Mouse (Mus musculus) liver, adult 2 months (tissue): Measurements from ENCODE around the gene Pald1.

Experiments
- CTCF ChIP-seq: fragments of 200-500 bp; IDR thresholded peaks from 2 replicates; pipeline ENCODE4 v1.5.1; 2011; ENCODE audit warnings: low read depth, low read length, control low read depth
- POLR2A ChIP-seq: fragments of 200-500 bp; IDR thresholded peaks from 2 replicates; pipeline ENCODE4 v1.6.1; 2011; ENCODE audit warnings: low read length, control low read depth; ENCODE audit not compliant: insufficient read depth; ENCODE audit errors: extremely low read depth

GRCm38 (mm10) chr10:61392584-61392983, 9.3 kb upstream of the Pald1 start:
- TF ChIP-seq CTCF, result no peak
- no peak for TF ChIP-seq POLR2A
